Mouse (Mus musculus) retina, adult 2 months (tissue): ENCODE measurements around the gene Lca5l.

Source experiments
- DNase-seq: peaks from one replicate; pipeline ENCODE4 v3.0.0-alpha.2; 2012; ENCODE audit warnings: low read depth, low spot score

Gene Lca5l

DNA sequence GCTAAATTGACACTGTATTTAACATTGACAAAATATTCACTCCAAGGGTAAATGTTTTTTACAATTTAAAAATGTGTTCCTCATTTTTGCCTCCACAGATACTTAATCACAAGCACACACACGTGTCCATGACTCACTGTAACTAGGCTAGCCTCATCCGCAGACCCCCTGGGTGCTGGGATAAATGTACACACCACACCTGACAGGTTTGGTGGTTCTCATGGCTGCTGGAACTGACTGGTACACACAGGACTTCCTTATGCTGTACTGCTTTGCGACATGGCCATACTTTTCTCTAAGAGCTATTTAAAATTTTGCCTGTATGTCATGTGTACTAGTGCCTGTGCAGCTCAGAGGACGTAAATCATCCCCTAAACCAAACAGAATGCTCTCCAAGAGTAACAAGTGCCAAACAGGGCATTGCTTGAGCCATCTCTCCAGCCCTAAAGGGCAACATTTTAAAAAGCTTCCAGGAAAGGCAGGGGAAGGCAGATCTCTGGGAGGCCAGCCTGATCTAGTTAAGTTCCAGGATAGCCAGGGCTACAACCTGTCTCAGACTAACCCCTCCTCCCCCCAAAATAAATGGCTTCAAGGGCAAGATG is 71.9 kb downstream of the Lca5l start:
- DNase-seq: no peak

DNA sequence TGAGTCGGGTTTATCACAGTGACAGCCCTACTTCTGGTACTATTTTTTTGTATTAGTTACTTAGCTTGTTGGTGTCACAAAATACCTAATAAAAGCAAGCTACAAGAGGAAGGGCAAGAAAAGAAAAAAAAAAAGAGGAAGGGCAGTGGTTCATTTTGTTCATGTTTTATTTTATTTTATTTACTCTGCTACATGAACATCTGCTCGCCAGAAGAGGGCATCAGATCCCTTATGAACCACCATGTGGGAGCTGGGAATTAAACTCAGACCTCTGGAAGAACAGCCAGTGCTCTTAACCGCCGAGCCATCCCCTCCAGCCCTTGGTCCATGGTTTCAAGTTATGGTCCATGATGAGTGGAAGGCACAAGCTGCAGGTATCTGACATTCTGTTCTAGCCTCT is 77.3 kb downstream of the Lca5l start:
- no peak for DNase-seq

DNA sequence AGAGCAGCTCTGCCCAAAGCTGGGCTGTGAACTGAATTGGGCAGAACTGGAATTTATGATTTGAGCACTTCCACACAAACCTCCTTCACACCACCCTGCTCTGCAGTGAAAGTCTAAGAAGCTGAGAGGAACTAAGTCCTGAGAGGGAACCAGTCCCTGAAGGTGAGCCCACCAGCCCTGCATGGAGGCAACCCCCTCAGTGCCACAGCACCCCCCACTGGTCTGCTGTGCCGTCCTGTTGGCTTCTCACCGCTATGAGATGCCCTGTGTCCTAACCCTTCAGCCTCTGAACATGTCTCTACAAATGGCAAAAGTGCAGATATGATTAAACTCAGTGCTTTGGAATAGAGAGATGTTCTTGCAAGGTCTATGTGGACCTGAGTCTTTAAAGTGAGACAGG is 79.3 kb downstream of the Lca5l start:
- no peak for DNase-seq

DNA sequence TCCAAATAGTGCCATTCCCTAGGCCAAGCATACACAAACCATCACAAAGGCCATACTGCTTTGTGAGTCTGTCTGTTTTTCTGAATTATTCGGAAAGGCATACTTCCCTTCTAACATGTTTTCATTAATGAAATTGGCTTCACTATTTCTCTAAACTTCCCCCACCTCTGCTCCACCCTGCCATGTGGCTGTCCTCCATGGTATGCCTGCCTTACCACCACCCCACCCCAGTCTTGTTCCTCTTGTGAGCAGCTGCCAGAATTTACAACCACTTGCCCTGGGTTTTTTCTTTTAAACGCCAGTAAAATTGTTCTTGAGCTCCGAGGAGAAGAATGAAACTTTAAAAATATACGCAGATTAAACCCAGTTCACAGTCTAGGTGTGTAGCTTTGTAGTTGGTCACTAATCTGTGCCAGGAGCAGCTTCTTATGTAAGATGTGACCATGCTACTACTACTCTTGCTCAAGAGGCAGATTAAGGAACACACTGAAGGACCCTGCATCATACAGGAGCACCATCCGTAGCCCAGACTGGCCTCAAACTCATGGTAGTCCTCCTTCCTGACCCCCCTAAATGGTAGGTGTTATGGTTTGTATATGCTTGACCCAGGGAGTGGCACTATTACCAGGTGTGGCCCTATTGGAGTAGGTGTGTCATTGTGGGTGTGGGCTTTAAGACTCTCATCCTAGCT is 81.3 kb downstream of the Lca5l start:
- DNase-seq: no peak

DNA sequence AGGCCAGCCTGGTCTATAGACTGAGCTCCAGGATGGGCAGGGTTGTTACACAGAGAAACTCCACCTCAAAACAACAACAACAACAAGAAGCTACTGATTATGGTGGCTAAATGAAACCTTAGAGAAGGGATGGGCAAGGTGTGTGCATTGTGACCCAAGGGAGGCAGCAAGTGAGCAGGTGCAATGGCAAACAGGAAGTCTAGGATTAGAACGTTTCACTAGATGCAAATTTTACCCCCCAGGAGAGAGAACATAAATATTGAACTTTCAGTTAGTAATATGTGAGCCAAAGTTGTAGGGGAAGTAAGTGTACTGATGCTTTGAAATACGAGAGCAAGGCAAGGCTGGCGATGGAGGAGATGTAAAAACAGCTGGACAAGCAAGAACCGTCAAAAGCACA is 82.4 kb downstream of the Lca5l start:
- no peak for DNase-seq
